ENCODE assay signal across 8 mouse cellular contexts in genomic region chr3:104511538-104512423, GRCm38 (mm10). TPM values are rescaled to one million over a fixed set of nuclear protein-coding genes. Genes with fewer than 3 reads are reported as not detected.
DNase-seq lines count a peak whose midpoint lies in the region; ATAC-seq and TF ChIP-seq lines count a peak whose summit lies in the region.

TSS of gene Lrig2 (minus strand) at chr3:104511918.

- TF ChIP-seq CTCF in cortical plate, adult 2 months (IDR thresholded peaks at IDR 0.05; ENCODE audit: extremely low read depth, insufficient read depth, low read length) = peak; percentile 73

- no peaks in the 10 kb centered on the region for H3K27me3 ChIP-seq in megakaryocyte, embryonic 14.5 days (replicated peaks)

- H3K4me3 ChIP-seq in cortical plate, adult 2 months (ENCODE audit: insufficient read depth, low read length) = peak within 1 kb of the TSS; percentile 78
- H3K4me3 ChIP-seq in megakaryocyte, embryonic 14.5 days (replicated peaks) = peak within 1 kb of the TSS; percentile 96

- peak within 1 kb of the TSS; percentile 80 for H3K27ac ChIP-seq in cortical plate, adult 2 months (ENCODE audit: insufficient read depth, low read length)

- no peaks in the 10 kb centered on the region for H3K36me3 ChIP-seq in megakaryocyte, embryonic 14.5 days (replicated peaks; ENCODE audit: low read length)

- DNase-seq in gastrocnemius, adult 8-10 months (ENCODE audit: low spot score in 2 of 2) = peak; percentile 98
- peak; percentile 95 for DNase-seq in hindlimb bud, embryonic 11.5 days (ENCODE audit: extremely low spot score, low read depth, low spot score)
- peak; percentile 96 to 99 for DNase-seq in left cerebral cortex, adult 8-10 months (ENCODE audit: low spot score in 2 of 2)
- DNase-seq in right cerebral cortex, postnatal 10 days (ENCODE audit: low spot score in 2 of 2) = peak; percentile 100
- peak; percentile 95 for DNase-seq in urinary bladder, postnatal 25 days (ENCODE audit: low spot score)

- ATAC-seq in activated CD4-positive, CD25-positive, alpha-beta regulatory T cell, adult 4 months = peak; percentile 98

- peaks cover 5% of the 10 kb centered on the region; the same call in 1 of the 2 replicates for H3K4me1 ChIP-seq in cortical plate, adult 2 months (ENCODE audit: control insufficient read depth, insufficient read depth, low read length)
- peaks cover 43% of the 10 kb centered on the region for H3K4me1 ChIP-seq in megakaryocyte, embryonic 14.5 days

- TF ChIP-seq POLR2A in cortical plate, adult 2 months (IDR thresholded peaks at IDR 0.05; ENCODE audit: extremely low read depth, insufficient read depth, low read length) = 0 out of 2 replicates have a peak, but pooled peaks have one; percentile 61

- no peaks in the 10 kb centered on the region for H3K9me3 ChIP-seq in megakaryocyte, embryonic 14.5 days

RNA-seq across cellular contexts. Expression of gene Lrig2, which starts in this region (rescaled TPM):
- polyA plus RNA-seq in activated CD4-positive, CD25-positive, alpha-beta regulatory T cell, adult 4 months (2017; shearing (Covaris generic)) = 1 to 10 TPM; 5.5 TPM
- polyA plus RNA-seq in cortical plate, adult 2 months (2012; rRNA removed) = 18.6 and 18.9 TPM in 2 replicates
- total RNA-seq in gastrocnemius, adult 8-10 months (2022) = 1 to 10 TPM; 5.2 to 7.4 (median 6.0) TPM
- 10 to 100 TPM; 31.9 to 34.7 (median 33.3) TPM for total RNA-seq in left cerebral cortex, adult 8-10 months (2022)
- 0.22 TPM in 1 of 2 replicates, not detected in the other for polyA plus RNA-seq in megakaryocyte, embryonic 14.5 days (2012; ENCODE audit: insufficient read depth, low replicate concordance)

Comparison
In these comparisons a context has a peak if more than half of its experiments do, and no peak if none do; other contexts are left out.
1. Peak in every context shown above with its lines: DNase-seq, ATAC-seq, H3K4me3 ChIP-seq and H3K27ac ChIP-seq.